Mouse (Mus musculus) intestine, embryonic 16.5 days (tissue): ENCODE results near the gene Tpd52l2. TPM values are rescaled to one million over a fixed set of nuclear protein-coding genes. Genes with fewer than 3 reads are reported as not detected.

Experiments
- ATAC-seq: fragments of 200-750 bp; cut with Nextera tagmentation; 2 replicates; pipeline ENCODE4 v1.8.0; 2017; ENCODE audit warnings: moderate TSS enrichment, moderate library complexity
- H3K27ac ChIP-seq: fragments of 300-500 bp; sonication (generic); 2 replicates; pipeline ENCODE4 v1.5.1; 2014; ENCODE audit warnings: mild to moderate bottlenecking, low read length
- H3K27me3 ChIP-seq: fragments of 300-500 bp; sonication (generic); replicated peaks from 2 replicates; pipeline ENCODE4 v1.6.1; 2014; ENCODE audit warnings: low read length, control low read depth, mixed read lengths; ENCODE audit not compliant: control insufficient read depth, insufficient read depth
- H3K36me3 ChIP-seq: fragments of 300-500 bp; sonication (generic); 2 replicates; pipeline ENCODE4 v1.6.1; 2014; ENCODE audit warnings: low read length, control low read depth; ENCODE audit not compliant: control insufficient read depth, insufficient read depth
- H3K4me1 ChIP-seq: fragments of 300-500 bp; sonication (generic); 2 replicates; pipeline ENCODE4 v1.6.1; 2014; ENCODE audit warnings: low read length, control low read depth, mixed read lengths; ENCODE audit not compliant: control insufficient read depth, insufficient read depth
- H3K4me2 ChIP-seq: fragments of 300-500 bp; sonication (generic); 2 replicates; pipeline ENCODE4 v1.6.1; 2014; ENCODE audit warnings: low read depth, low read length, control low read depth
- H3K4me3 ChIP-seq: fragments of 300-500 bp; sonication (generic); 2 replicates; pipeline ENCODE4 v1.5.1; 2014; ENCODE audit warnings: mild to moderate bottlenecking, low read length
- H3K9ac ChIP-seq: fragments of 300-500 bp; sonication (generic); 2 replicates; pipeline ENCODE4 v1.6.1; 2014; ENCODE audit warnings: low read depth, low read length
- H3K9me3 ChIP-seq: fragments of 300-500 bp; sonication (generic); 2 replicates; pipeline ENCODE4 v1.6.1; 2016; ENCODE audit warnings: low read length, control low read depth; ENCODE audit not compliant: control insufficient read depth
- WGBS: fragments of 180-500 bp; shearing (Covaris S2); extraction: QIAGEN DNeasy Blood & Tissue Kit; methylation state at CpG from one replicate; pipeline ENCODE4 v1.1.7; 2014; 5-methylcytosine and 5-hydroxymethylcytosine counted together
- polyA plus RNA-seq: library from polyadenylated mRNA; unstranded; fragments of >200 nt; fragmentation: Nextera tagmentation; extraction: Ambion mirVana; gene quantifications from 2 replicates; pipeline ENCODE4 v1.2.1, GENCODE M21; 2015

Tpd52l2 gene
- polyA plus RNA-seq, 1 experiment from 2014 or later: 134 TPM

GRCm38 (mm10) chr2:181548682-181549081 is 51.7 kb downstream of the Tpd52l2 start:
- 81% methylated on average over 5 of the region's 5 CpGs for WGBS
- Histone ChIP-seq H3K9me3 (no peaks in the 10 kb centered on the region), H3K4me1 (no peaks in the 10 kb centered on the region), H3K4me2 (no peak overlapping the region), H3K27ac (no peak overlapping the region), H3K36me3 (peaks cover 25% of the 10 kb centered on the region), H3K4me3 (no peak overlapping the region), H3K27me3 (no peaks in the 10 kb centered on the region), H3K9ac (no peak overlapping the region)
- ATAC-seq: no peak

GRCm38 (mm10) chr2:181550233-181550632 is 53.3 kb downstream of the Tpd52l2 start:
- Histone ChIP-seq H3K36me3 (peaks cover 25% of the 10 kb centered on the region), H3K4me1 (no peaks in the 10 kb centered on the region), H3K4me3 (no peak overlapping the region), H3K27me3 (no peaks in the 10 kb centered on the region), H3K9me3 (no peaks in the 10 kb centered on the region), H3K4me2 (no peak overlapping the region), H3K9ac (no peak overlapping the region), H3K27ac (no peak overlapping the region)
- no peak for ATAC-seq
- 90% methylated on average over 2 of the region's 2 CpGs for WGBS

- ATAC-seq: no peak
- Histone ChIP-seq H3K9ac (no peak overlapping the region), H3K36me3 (peaks cover 14% of the 10 kb centered on the region), H3K27me3 (no peaks in the 10 kb centered on the region), H3K27ac (no peak overlapping the region), H3K4me3 (no peak overlapping the region), H3K9me3 (no peaks in the 10 kb centered on the region), H3K4me1 (no peaks in the 10 kb centered on the region), H3K4me2 (no peak overlapping the region)
These were observed 56.8 kb downstream of the Tpd52l2 start for GRCm38 (mm10) chr2:181553772-181554171.

GRCm38 (mm10) chr2:181567338-181567737 is 70.4 kb downstream of the Tpd52l2 start:
- Histone ChIP-seq H3K4me1 (no peaks in the 10 kb centered on the region), H3K9me3 (no peaks in the 10 kb centered on the region), H3K4me3 (no peak overlapping the region), H3K27me3 (no peaks in the 10 kb centered on the region), H3K4me2 (no peak overlapping the region), H3K27ac (no peak overlapping the region), H3K36me3 (peaks cover 4% of the 10 kb centered on the region; the same call in 1 of the 2 replicates), H3K9ac (no peak overlapping the region)
- no peak for ATAC-seq
- WGBS: 88% methylated on average over 3 of the region's 3 CpGs

Other genes with a start within 250 kb of the Tpd52l2 start
- 11.7 and 12.9 TPM in 2 replicates for gene Gmeb2, start 209.1 kb upstream of the Tpd52l2 start, polyA plus RNA-seq
- 36.3 and 40.2 TPM in 2 replicates for gene Stmn3, start 182.6 kb upstream of the Tpd52l2 start, polyA plus RNA-seq
- gene Rtel1, start 177.4 kb upstream of the Tpd52l2 start, polyA plus RNA-seq: 31.0 and 32.0 TPM in 2 replicates
- gene Zgpat, start 132.2 kb upstream of the Tpd52l2 start, polyA plus RNA-seq: 36.9 and 38.5 TPM in 2 replicates
- 52.5 and 54.0 TPM in 2 replicates for gene Arfrp1, start 131.7 kb upstream of the Tpd52l2 start, polyA plus RNA-seq
- 16.3 and 16.8 TPM in 2 replicates for gene Lime1, start 117.1 kb upstream of the Tpd52l2 start, polyA plus RNA-seq
- gene Zbtb46, start 37.7 kb upstream of the Tpd52l2 start, polyA plus RNA-seq: 6.1 and 6.5 TPM in 2 replicates
- gene Abhd16b, start 3.9 kb upstream of the Tpd52l2 start, polyA plus RNA-seq: 0.07 and 0.10 TPM in 2 replicates
- gene Dnajc5, start 23.3 kb downstream of the Tpd52l2 start, polyA plus RNA-seq: 73.5 and 74.1 TPM in 2 replicates
- 75.0 and 78.0 TPM in 2 replicates for gene Uckl1, start 87.8 kb downstream of the Tpd52l2 start, polyA plus RNA-seq
- 52.2 and 52.7 TPM in 2 replicates for gene Prpf6, start 94.7 kb downstream of the Tpd52l2 start, polyA plus RNA-seq
- 20.5 and 20.9 TPM in 2 replicates for gene Zfp512b, start 95.7 kb downstream of the Tpd52l2 start, polyA plus RNA-seq
- gene Samd10, start 102.1 kb downstream of the Tpd52l2 start, polyA plus RNA-seq: 23.9 TPM in 2 replicates
- gene Gm29797, start 159.9 kb downstream of the Tpd52l2 start, polyA plus RNA-seq: 2.2 and 3.0 TPM in 2 replicates
- gene Sox18, start 174.5 kb downstream of the Tpd52l2 start, polyA plus RNA-seq: 28.9 and 30.1 TPM in 2 replicates
- gene Tcea2, start 183.2 kb downstream of the Tpd52l2 start, polyA plus RNA-seq: 15.1 and 16.4 TPM in 2 replicates
- 36.1 and 39.6 TPM in 2 replicates for gene Rgs19, start 196.8 kb downstream of the Tpd52l2 start, polyA plus RNA-seq
- not detected in 2 replicates for gene Lkaaear1, start 201.3 kb downstream of the Tpd52l2 start, polyA plus RNA-seq
- gene Oprl1, start 217.9 kb downstream of the Tpd52l2 start, polyA plus RNA-seq: 1.2 and 1.7 TPM in 2 replicates